Mouse (Mus musculus) retina, adult 2 months (tissue): Measurements from ENCODE around the gene Thoc6.

Source experiments
- DNase-seq: peaks from one replicate; pipeline ENCODE4 v3.0.0-alpha.2; 2012; ENCODE audit warnings: low read depth, low spot score

Thoc6 gene

DNA sequence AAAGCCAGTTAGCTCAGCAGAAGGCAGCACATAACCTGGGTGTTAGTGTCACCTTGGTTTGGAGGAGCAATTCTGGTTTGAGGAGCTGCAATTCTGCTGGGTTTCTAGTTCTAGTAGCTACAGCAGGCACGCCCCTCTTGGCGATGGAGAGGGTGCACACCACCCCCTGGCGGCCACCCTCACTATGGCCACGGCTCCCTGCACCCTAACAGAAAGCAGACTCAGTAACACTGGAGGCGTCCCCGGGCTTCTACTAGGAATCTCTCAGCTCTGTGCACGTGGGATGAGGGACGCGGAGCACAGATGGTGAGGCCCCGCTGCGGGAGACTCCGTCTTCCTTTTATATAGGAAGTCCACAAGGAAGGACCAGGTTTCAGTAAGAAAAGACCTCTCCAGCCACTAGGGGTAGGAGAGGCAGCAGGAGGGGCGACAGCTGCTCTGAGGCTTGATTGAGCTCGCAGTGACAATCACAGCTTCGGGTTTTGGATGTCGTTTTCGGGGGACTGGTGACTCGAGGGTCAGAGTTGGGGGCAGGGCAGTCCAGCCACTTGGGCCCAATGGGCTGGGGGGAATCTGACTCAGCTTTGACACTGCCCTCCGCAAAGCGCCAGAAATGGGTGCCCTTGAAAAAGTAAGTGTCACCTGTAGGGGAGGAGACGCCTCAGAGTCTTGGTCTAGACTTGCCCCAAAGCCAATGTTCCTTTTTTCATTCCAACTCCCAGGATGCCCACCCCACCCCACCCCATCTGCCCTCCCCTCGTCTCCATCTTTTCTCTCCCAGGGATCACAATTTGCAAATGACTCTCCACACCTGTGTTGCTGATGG is 43.3 kb downstream of the Thoc6 start:
- DNase-seq, result peak; percentile 11

GRCm38 (mm10) chr17:23627813-23628212 is 45.9 kb downstream of the Thoc6 start:
- no peak for DNase-seq

DNA sequence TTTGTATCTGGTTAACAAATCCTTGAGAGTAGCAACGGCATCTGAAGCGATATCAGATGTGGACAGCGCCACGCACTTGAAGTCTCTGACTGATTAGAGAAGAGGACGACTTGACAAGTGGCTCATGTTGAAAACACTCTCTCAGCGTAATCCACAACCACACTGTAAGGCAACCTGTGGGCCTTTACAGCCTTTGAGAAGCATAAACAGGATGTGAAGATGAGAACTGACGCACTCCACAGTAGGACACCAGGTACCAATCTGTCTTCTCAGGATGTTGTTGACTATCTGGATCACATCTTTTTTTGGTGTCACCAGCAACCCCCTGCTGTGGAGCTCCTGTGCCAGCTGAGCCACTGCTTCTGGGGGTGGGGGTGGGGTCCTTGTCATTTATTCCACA is 53.3 kb downstream of the Thoc6 start:
- no peak for DNase-seq
